Mouse (Mus musculus) E14TG2a.4 (cell line): ENCODE data around the gene Tfap2b.

Experiments
- CTCF ChIP-seq: conservative IDR thresholded peaks from 2 replicates; pipeline ENCODE4 v1.5.1; 2014; ENCODE audit warnings: low read length
- POU5F1 ChIP-seq: IDR thresholded peaks from 2 replicates; pipeline ENCODE4 v1.6.1; 2014; ENCODE audit warnings: low read length, borderline replicate concordance

- no peak for TF ChIP-seq CTCF
- TF ChIP-seq POU5F1: no peak
Observed at GRCm38 (mm10) chr1:19207611-19208010, 1.1 kb upstream of the Tfap2b start.
